Mouse (Mus musculus) heart, embryonic 16.5 days (tissue): ENCODE measurements around the gene Kcnh6. TPM values are rescaled to one million over a fixed set of nuclear protein-coding genes. Genes with fewer than 3 reads are reported as not detected.

Experiments used
- ATAC-seq: fragments of 200-750 bp; cut with Nextera tagmentation; replicated peaks from 2 replicates; pipeline ENCODE4 v1.8.0; 2017; ENCODE audit warnings: moderate number of reproducible peaks; ENCODE audit not compliant: insufficient read depth, low FRiP score; ENCODE audit errors: extremely low read depth
- H3K27ac ChIP-seq: fragments of 300-500 bp; sonication (generic); 2 replicates; pipeline ENCODE4 v1.5.1; 2014; ENCODE audit warnings: mild to moderate bottlenecking, low read length, control low read depth, moderate library complexity
- H3K27me3 ChIP-seq: fragments of 300-500 bp; sonication (generic); 2 replicates; pipeline ENCODE4 v1.6.1; 2014; ENCODE audit warnings: low read length, mixed read lengths; ENCODE audit not compliant: control insufficient read depth, insufficient read depth
- H3K36me3 ChIP-seq: fragments of 300-500 bp; sonication (generic); 2 replicates; pipeline ENCODE4 v1.6.1; 2014; ENCODE audit not compliant: control insufficient read depth, insufficient read depth
- H3K4me1 ChIP-seq: fragments of 300-500 bp; sonication (generic); 2 replicates; pipeline ENCODE4 v1.6.1; 2014; ENCODE audit warnings: low read length, mixed read lengths; ENCODE audit not compliant: control insufficient read depth, insufficient read depth
- H3K4me2 ChIP-seq: fragments of 300-500 bp; sonication (generic); 2 replicates; pipeline ENCODE4 v1.6.1; 2014; ENCODE audit warnings: low read depth, mild to moderate bottlenecking, control low read depth, low read length
- H3K4me3 ChIP-seq: fragments of 300-500 bp; sonication (generic); 2 replicates; pipeline ENCODE4 v1.5.1; 2014; ENCODE audit warnings: mild to moderate bottlenecking, control low read depth, low read length
- H3K9ac ChIP-seq: fragments of 300-500 bp; sonication (generic); 2 replicates; pipeline ENCODE4 v1.6.1; 2014; ENCODE audit warnings: low read length, control low read depth
- H3K9me3 ChIP-seq: fragments of 300-500 bp; sonication (generic); replicated peaks from 2 replicates; pipeline ENCODE4 v1.6.1; 2016; ENCODE audit warnings: low read length; ENCODE audit not compliant: control insufficient read depth
- WGBS: fragments of 180-500 bp; shearing (Covaris S2); extraction: QIAGEN DNeasy Blood & Tissue Kit; methylation state at CpG from one replicate; pipeline ENCODE4 v1.1.7; 2014; 5-methylcytosine and 5-hydroxymethylcytosine counted together
- polyA plus RNA-seq: library from polyadenylated mRNA; unstranded; fragments of >200 nt; fragmentation: Nextera tagmentation; extraction: Ambion mirVana; gene quantifications from 2 replicates; pipeline ENCODE4 v1.2.1, GENCODE M21; 2015

Kcnh6 gene
- polyA plus RNA-seq, 1 experiment from 2014 or later: 0.35 TPM

DNA sequence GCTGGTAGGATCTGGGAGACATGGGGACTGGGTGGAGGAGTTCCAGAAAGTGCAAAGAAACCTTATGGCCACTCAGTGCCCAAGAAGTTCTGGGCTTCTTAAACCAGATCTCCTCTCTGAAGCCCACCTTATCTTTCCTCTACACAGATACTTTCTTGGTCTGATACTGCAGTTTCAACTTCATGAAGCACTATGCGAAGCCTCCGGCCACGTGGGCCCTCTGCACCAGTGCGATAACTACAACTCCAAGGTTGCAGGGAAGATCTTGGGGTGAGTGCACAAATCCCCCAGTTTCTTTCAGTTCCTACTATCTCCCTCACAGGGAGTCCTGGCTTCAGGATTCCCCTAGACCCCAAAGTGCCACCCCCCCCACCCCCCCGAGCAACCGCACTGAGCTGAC, 7.9 kb upstream of the Kcnh6 start:
- no peaks in the 10 kb centered on the region for H3K36me3 ChIP-seq
- no peaks in the 10 kb centered on the region for H3K9me3 ChIP-seq
- H3K27me3 ChIP-seq: no peaks in the 10 kb centered on the region
- WGBS: 82% methylated on average over 6 of the region's 6 CpGs
- ATAC-seq: no peak
- H3K9ac ChIP-seq: no peak overlapping the region
- no peaks in the 10 kb centered on the region for H3K4me1 ChIP-seq
- no peak overlapping the region for H3K4me2 ChIP-seq
- H3K4me3 ChIP-seq: no peak overlapping the region
- H3K27ac ChIP-seq: no peak overlapping the region

DNA sequence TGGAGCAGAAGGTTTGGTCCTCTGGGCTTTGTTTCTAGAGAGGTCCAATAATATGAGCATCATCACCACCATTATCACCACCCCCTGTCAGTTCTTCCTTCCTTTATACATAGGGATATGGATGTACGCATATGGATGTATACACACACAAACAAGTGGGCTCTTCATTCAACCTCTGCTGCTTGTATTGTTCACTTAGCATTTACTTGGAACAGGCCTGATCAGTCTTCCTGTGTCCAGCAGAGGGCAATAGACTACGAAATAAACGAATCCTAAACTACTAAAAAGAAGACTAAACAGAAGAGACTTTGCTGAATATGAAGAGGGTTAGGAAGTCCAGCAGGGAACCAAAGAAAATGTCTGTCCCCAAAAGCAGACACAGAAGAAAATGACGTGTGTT, 6.2 kb upstream of the Kcnh6 start:
- Histone ChIP-seq H3K9ac (no peak overlapping the region), H3K4me2 (no peak overlapping the region), H3K27me3 (no peaks in the 10 kb centered on the region), H3K36me3 (no peaks in the 10 kb centered on the region), H3K4me3 (no peak overlapping the region), H3K4me1 (no peaks in the 10 kb centered on the region), H3K27ac (no peak overlapping the region), H3K9me3 (no peaks in the 10 kb centered on the region)
- no peak for ATAC-seq
- 38% methylated on average over 4 of the region's 4 CpGs for WGBS

DNA sequence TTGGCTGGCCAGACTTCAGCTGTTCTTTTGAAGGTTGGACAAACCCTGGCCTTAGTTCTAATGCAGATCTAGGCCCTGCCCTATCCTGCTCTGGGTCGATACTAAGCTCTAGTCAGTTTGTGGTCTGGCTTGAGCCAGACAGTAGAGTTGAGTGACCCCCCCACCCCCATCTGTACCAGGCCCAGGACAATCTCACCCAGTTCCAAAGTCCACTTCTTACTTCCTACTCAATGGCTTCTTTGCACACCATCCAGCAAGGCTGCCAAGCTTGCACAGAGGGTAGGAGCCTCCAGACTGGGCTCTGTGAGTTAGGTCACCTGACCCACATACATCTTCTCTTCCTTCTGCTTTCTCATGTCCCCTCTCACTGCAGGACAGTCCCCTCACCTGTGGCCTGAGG, 3.3 kb upstream of the Kcnh6 start:
- H3K27me3 ChIP-seq: peaks cover 10% of the 10 kb centered on the region
- no peak for ATAC-seq
- H3K4me1 ChIP-seq: peaks cover 3% of the 10 kb centered on the region
- WGBS: 64% methylated on average over 1 of the region's 1 CpGs
- H3K9me3 ChIP-seq: no peaks in the 10 kb centered on the region
- no peak overlapping the region for H3K4me2 ChIP-seq
- H3K27ac ChIP-seq: no peak overlapping the region
- no peak overlapping the region for H3K4me3 ChIP-seq
- no peak overlapping the region for H3K9ac ChIP-seq
- H3K36me3 ChIP-seq: no peaks in the 10 kb centered on the region

DNA sequence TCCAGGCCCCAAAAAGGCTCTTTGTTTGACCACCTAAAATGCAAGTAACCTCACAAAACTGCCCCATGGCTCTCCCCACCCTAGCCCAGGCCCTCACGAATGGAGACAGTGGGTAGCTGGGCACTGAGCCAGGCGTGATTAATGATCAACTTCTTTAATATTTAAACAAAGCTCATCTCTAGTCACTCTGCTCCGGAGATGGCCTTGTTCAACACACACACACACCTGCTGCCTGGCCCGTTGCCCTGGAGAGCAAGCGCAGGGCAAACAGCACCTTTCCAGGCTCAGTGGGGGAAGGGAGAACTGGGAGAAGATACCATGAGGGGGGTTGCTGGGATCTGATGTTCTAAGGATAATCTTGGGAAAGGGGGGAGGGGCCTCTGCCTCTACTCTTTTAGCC, 2.0 kb upstream of the Kcnh6 start:
- peaks cover 3% of the 10 kb centered on the region for H3K4me1 ChIP-seq
- no peak overlapping the region for H3K4me3 ChIP-seq
- no peaks in the 10 kb centered on the region for H3K9me3 ChIP-seq
- no peaks in the 10 kb centered on the region for H3K36me3 ChIP-seq
- H3K27ac ChIP-seq: no peak overlapping the region
- H3K27me3 ChIP-seq: peaks cover 16% of the 10 kb centered on the region
- H3K9ac ChIP-seq: no peak overlapping the region
- no peak for ATAC-seq
- 48% methylated on average over 5 of the region's 5 CpGs for WGBS
- no peak overlapping the region for H3K4me2 ChIP-seq

DNA sequence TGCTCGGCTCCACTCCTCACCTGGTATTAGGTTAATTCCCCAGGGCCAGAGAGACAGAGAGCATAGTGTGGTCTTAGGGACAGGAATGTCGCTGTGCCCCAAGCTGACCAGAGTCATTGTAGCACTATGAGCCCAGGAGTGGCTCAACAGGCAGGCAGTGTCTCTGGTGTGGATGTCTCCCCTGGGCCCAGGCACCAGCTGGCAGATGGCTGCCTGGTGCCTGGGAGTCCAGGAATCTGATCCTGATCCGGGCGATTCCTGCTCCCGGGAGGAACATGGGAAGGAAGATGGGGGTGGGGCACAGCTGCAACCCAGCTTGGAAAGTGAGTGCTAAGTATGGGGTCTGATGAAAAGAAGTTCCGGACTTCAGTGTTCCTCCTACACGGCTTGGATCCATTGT, 4.8 kb downstream of the Kcnh6 start:
- Histone ChIP-seq H3K9ac (no peak overlapping the region), H3K4me2 (no peak overlapping the region), H3K27ac (no peak overlapping the region), H3K4me1 (peaks cover 9% of the 10 kb centered on the region), H3K4me3 (no peak overlapping the region), H3K27me3 (peaks cover 20% of the 10 kb centered on the region), H3K36me3 (no peaks in the 10 kb centered on the region), H3K9me3 (no peaks in the 10 kb centered on the region)
- no peak for ATAC-seq
- 51% methylated on average over 7 of the region's 7 CpGs for WGBS

DNA sequence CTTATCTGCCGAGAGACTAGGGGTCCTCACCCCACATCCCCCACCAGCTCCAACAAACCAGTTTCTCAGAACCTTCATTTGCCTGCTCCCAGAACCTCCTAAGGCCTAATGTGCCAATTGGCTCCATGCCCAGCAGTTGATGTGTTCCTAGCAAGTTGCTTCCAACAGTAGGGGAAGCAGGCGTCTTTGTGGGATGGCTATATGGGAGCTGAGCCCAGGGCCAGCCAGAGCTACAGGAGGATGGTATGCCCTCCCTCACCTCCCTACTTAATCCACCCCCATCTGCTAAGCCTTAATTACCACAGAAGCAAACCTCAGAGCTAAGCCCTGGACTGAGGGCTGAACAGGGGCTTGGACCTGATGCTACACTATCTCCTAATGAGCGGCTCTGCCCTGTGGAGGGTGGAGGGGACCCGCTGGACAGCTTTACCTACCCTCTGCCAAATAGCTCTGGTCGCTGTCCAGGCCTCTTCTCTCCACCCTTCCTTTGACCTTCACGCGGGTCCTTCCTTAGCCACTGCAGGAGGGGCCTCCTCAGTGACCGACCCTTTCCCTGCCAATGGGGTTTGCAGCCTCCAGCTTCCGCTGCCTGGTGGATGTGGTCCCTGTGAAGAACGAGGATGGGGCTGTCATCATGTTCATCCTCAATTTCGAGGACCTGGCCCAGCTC, 5.8 kb downstream of the Kcnh6 start:
- Histone ChIP-seq H3K27me3 (peaks cover 13% of the 10 kb centered on the region), H3K9ac (no peak overlapping the region), H3K4me2 (no peak overlapping the region), H3K9me3 (no peaks in the 10 kb centered on the region), H3K4me3 (no peak overlapping the region), H3K36me3 (no peaks in the 10 kb centered on the region), H3K27ac (no peak overlapping the region), H3K4me1 (peaks cover 6% of the 10 kb centered on the region; the same call in 1 of the 2 replicates)
- WGBS: 29% methylated on average over 11 of the region's 11 CpGs
- peak; percentile 28; the same call in 1 of the 2 replicates for ATAC-seq

DNA sequence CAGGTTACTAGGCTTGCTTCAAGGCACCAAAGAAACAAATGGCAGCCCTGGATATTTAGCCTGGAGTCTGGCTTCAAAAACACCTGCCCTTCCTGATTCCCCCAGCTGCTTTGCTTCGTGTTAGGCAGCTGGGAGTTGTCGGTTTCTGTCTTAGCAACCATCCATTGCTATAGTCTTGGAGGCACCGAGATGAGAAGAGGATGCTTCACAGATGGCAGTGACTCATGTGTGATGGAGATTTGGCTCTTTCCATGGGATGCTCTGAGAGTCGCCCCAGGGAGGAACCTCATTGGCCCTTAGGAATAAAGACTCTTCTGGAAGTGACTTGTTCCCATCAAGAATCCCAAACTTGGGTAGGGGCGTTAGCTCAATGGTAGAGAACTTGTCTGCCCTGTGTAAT, 8.5 kb downstream of the Kcnh6 start:
- Histone ChIP-seq H3K36me3 (no peaks in the 10 kb centered on the region), H3K9me3 (no peaks in the 10 kb centered on the region), H3K4me3 (no peak overlapping the region), H3K27me3 (peaks cover 16% of the 10 kb centered on the region), H3K4me1 (peaks cover 14% of the 10 kb centered on the region), H3K9ac (no peak overlapping the region), H3K27ac (no peak overlapping the region), H3K4me2 (no peak overlapping the region)
- no peak for ATAC-seq
- WGBS: 63% methylated on average over 5 of the region's 5 CpGs

DNA sequence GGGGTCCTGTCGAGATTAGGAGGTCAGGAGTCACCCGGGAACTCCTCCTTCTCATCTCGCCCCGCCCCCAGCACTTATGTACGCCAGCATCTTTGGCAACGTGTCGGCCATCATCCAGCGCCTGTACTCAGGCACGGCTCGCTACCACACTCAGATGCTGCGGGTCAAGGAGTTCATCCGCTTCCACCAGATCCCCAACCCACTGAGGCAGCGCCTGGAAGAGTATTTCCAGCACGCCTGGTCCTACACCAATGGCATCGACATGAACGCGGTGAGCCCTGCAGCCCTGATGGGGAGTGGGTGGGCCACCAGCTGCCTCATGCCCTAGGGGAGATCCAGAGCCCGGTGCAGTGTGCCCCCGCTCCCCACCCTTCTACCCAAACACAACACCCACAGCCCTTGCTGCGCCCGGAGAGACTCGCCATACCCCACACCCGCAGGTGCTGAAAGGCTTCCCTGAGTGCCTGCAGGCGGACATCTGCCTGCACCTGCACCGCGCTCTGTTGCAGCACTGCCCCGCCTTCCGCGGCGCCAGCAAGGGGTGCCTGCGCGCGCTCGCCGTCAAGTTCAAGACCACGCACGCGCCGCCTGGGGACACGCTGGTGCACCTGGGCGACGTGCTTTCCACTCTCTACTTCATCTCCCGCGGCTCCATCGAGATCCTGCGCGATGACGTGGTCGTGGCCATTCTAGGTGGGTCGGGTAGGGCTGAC, 12.3 kb downstream of the Kcnh6 start:
- ATAC-seq: peak; percentile 62
- H3K4me2 ChIP-seq: peak overlapping the region; percentile 66
- no peak overlapping the region for H3K27ac ChIP-seq
- peaks cover 15% of the 10 kb centered on the region for H3K27me3 ChIP-seq
- peak overlapping the region; percentile 35 for H3K4me3 ChIP-seq
- H3K9ac ChIP-seq: peak overlapping the region; percentile 42
- no peaks in the 10 kb centered on the region for H3K36me3 ChIP-seq
- H3K9me3 ChIP-seq: no peaks in the 10 kb centered on the region
- peaks cover 8% of the 10 kb centered on the region for H3K4me1 ChIP-seq
- WGBS: 1% methylated on average over 50 of the region's 50 CpGs

DNA sequence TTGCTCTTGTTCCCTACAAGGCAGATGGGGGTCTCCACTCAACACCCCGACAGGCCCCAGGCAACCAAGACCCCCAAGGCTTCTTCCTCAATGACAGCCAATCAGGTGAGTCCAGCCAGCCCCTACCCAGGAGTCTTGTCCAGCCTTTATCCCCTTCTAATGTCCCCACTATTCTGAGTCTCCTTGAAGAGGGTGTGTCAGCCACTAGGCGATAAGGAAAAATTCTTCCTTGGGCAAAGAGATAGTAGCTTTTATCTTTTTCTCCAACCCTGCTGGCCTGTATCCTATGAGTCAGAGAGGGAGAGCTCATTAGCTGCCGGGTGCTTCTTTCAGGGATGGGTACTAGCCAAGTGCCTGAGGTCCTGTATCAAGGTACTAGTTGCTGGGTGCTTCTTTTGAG, 17.9 kb downstream of the Kcnh6 start:
- no peak overlapping the region for H3K9ac ChIP-seq
- H3K27me3 ChIP-seq: peaks cover 6% of the 10 kb centered on the region
- no peak overlapping the region for H3K4me2 ChIP-seq
- no peaks in the 10 kb centered on the region for H3K9me3 ChIP-seq
- H3K4me1 ChIP-seq: no peaks in the 10 kb centered on the region; the same call in 1 of the 2 replicates
- no peak for ATAC-seq
- H3K36me3 ChIP-seq: no peaks in the 10 kb centered on the region
- H3K27ac ChIP-seq: no peak overlapping the region
- 63% methylated on average over 3 of the region's 3 CpGs for WGBS
- no peak overlapping the region for H3K4me3 ChIP-seq
